Mouse (Mus musculus): ENCODE data around the gene Ets1. TPM values are rescaled to one million over a fixed set of nuclear protein-coding genes. Genes with fewer than 3 reads are reported as not detected.

The Ets1 gene
- polyA plus RNA-seq, 1 experiment from 2014 or later: 78.2 TPM

DNA sequence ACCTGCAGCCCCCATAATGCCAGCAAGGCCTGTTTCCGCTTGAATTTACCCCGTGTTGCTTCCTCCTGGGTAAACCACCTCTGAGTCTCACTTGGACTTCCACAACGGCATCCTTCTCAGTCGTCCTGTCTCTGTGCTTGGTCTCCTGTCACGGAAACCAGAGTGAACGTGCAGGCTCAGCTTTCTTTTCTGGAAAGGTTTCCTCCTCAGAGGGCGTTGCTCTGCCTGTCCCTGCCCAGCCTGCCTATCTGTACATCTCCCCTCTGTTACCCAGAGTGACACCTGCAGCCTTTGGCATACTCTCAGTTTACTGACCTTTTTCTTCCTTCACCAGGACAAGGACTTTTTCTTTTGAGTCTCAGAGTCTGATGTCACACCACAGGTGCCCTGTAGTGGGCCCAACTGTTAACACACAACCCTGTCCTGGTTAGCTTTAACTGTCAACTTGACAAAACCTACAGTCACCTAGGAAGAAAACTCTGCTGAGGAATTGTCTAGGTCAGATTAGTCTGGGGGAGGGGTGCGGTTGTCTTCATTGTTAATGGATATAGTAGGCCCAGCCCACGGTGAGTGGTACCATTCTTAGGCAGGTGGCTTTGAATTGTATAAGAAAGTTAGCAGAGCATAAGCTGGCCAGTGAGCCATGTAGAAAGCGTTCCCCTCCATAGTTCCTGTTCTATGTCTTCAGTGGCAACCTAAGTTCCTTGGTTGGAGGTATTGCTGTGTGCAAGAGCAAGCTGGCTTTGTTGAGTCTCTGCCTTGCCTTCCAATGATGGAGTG lies 27.0 kb upstream of the Ets1 start:
- ATAC-seq (no peak), DNase-seq (ENCODE audit: low spot score) (no peak)
- TF ChIP-seq CTCF (IDR thresholded peaks at IDR 0.05) (no peak), EP300 (IDR thresholded peaks at IDR 0.05) (no peak)
- Histone ChIP-seq H3K4me1 (ENCODE audit: insufficient read depth, low read depth, low read length) (peaks cover 3% of the 10 kb centered on the region; the same call in 1 of the 2 replicates), H3K4me2 (replicated peaks; ENCODE audit: low read depth, low read length) (no peak overlapping the region), H3K9ac (replicated peaks; ENCODE audit: low read depth) (no peak overlapping the region), H3K4me3 (ENCODE audit: low read depth, low read length) (no peak overlapping the region), H3K27ac (ENCODE audit: low read length) (no peak overlapping the region), H3K36me3 (ENCODE audit: insufficient read depth, low read length) (no peaks in the 10 kb centered on the region), H3K9me3 (ENCODE audit: low read length) (no peaks in the 10 kb centered on the region), H3K27me3 (replicated peaks; ENCODE audit: insufficient read depth, low read length) (no peaks in the 10 kb centered on the region)
- WGBS: 82% methylated on average over 10 of the region's 10 CpGs

DNA sequence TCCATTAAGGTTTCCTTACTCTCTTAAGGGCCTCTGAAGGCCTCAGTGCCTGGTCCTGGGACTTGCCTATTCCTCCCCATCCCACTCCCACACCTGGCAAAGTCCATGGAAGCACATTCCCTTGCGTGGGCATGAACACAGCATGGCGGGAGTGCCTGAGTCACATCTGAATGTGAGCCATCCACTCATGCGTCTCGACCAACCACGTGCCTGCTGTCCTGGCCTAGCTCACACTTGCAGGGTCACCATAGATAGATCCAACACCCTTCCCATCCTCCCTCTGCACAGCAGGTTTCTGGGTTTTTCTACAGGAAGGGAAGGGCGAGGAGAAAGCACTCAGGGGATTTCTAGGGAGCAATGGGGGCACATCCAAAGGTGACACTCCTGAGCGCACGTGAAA lies 25.8 kb upstream of the Ets1 start:
- ATAC-seq (no peak), DNase-seq (ENCODE audit: low spot score) (no peak)
- WGBS: 87% methylated on average over 8 of the region's 8 CpGs
- no peak overlapping the region for H3K4me3 ChIP-seq (ENCODE audit: low read depth, low read length)
- no peak overlapping the region for H3K4me2 ChIP-seq (replicated peaks; ENCODE audit: low read depth, low read length)
- H3K4me1 ChIP-seq (ENCODE audit: insufficient read depth, low read depth, low read length): peaks cover 3% of the 10 kb centered on the region; the same call in 1 of the 2 replicates
- no peak overlapping the region for H3K9ac ChIP-seq (replicated peaks; ENCODE audit: low read depth)
- no peak for TF ChIP-seq EP300 (IDR thresholded peaks at IDR 0.05)
- no peak for TF ChIP-seq CTCF (IDR thresholded peaks at IDR 0.05)
- H3K9me3 ChIP-seq (ENCODE audit: low read length): no peaks in the 10 kb centered on the region
- no peaks in the 10 kb centered on the region for H3K27me3 ChIP-seq (replicated peaks; ENCODE audit: insufficient read depth, low read length)
- no peak overlapping the region for H3K27ac ChIP-seq (ENCODE audit: low read length)
- no peaks in the 10 kb centered on the region for H3K36me3 ChIP-seq (ENCODE audit: insufficient read depth, low read length)

DNA sequence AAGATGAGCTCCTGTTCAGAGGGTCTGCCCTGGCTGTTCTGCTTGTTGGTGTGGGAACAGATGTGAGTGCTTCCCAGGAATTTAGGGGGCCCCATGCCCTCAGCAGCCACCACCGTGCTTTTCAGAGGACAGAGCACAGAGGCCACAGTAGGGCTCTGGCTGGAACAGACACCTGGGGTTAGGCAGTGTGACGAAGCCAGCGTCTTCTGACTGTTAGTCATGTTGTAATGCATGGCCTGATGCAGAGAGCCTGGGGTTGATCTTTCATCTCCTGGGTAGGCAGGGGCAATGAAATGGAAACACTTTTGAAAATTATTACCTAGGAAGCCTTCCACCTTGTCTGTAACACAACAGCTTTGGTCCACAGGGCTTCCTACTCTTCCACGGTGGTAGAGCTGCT lies 25.4 kb upstream of the Ets1 start:
- Histone ChIP-seq H3K9ac (replicated peaks; ENCODE audit: low read depth) (no peak overlapping the region), H3K9me3 (ENCODE audit: low read length) (no peaks in the 10 kb centered on the region), H3K4me3 (ENCODE audit: low read depth, low read length) (no peak overlapping the region), H3K27me3 (replicated peaks; ENCODE audit: insufficient read depth, low read length) (no peaks in the 10 kb centered on the region), H3K36me3 (ENCODE audit: insufficient read depth, low read length) (no peaks in the 10 kb centered on the region), H3K4me2 (replicated peaks; ENCODE audit: low read depth, low read length) (no peak overlapping the region), H3K27ac (ENCODE audit: low read length) (no peak overlapping the region), H3K4me1 (ENCODE audit: insufficient read depth, low read depth, low read length) (peaks cover 3% of the 10 kb centered on the region; the same call in 1 of the 2 replicates)
- DNase-seq (ENCODE audit: low spot score) (no peak), ATAC-seq (no peak)
- 77% methylated on average over 4 of the region's 4 CpGs for WGBS
- TF ChIP-seq CTCF (IDR thresholded peaks at IDR 0.05): no peak
- TF ChIP-seq EP300 (IDR thresholded peaks at IDR 0.05): no peak

DNA sequence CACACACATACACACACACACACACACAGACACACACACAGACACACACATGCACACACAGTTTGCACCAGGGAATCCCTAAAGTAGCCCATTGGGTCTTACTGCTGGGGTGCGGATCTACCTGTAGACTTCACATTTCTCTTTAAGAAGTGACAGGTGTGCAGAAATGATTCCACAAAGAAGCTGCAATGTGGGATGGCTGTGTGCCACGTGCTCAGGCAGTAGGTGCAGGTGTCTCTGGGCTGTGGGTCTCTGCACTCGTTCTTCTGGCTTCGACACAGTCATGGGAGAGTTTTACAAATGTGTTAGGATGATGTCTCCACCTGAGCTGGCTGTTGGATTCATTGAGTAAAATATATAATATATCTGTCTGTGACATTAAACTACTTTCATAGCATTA lies 24.7 kb upstream of the Ets1 start:
- H3K36me3 ChIP-seq (ENCODE audit: insufficient read depth, low read length): no peaks in the 10 kb centered on the region
- no peak overlapping the region for H3K27ac ChIP-seq (ENCODE audit: low read length)
- DNase-seq (ENCODE audit: low spot score): no peak
- H3K9ac ChIP-seq (replicated peaks; ENCODE audit: low read depth): no peak overlapping the region
- TF ChIP-seq CTCF (IDR thresholded peaks at IDR 0.05) (no peak), EP300 (IDR thresholded peaks at IDR 0.05) (no peak)
- no peaks in the 10 kb centered on the region for H3K9me3 ChIP-seq (ENCODE audit: low read length)
- H3K4me3 ChIP-seq (ENCODE audit: low read depth, low read length): no peak overlapping the region
- no peaks in the 10 kb centered on the region for H3K27me3 ChIP-seq (replicated peaks; ENCODE audit: insufficient read depth, low read length)
- H3K4me1 ChIP-seq (ENCODE audit: insufficient read depth, low read depth, low read length): peaks cover 3% of the 10 kb centered on the region; the same call in 1 of the 2 replicates
- WGBS: 86% methylated on average over 4 of the region's 4 CpGs
- H3K4me2 ChIP-seq (replicated peaks; ENCODE audit: low read depth, low read length): no peak overlapping the region
- no peak for ATAC-seq

DNA sequence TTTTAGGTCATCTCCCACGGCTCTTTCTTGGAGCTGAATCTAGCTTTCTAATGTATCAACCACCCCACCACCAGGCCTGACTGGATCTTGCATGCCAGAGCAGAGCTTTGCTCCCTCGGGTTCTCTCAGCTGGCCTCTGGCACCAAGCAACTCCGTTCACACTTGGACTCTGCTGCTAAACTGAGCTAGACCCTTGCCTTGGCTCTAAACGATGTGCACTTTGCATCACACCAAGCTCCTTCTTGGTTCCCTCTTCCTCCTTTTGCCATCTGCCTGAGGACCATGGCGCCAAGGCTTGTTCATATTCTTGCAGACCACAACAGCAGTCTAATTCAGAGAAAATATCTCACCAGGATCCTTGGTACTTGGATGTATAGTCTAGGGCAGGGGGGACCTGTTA lies 23.6 kb upstream of the Ets1 start:
- TF ChIP-seq EP300 (IDR thresholded peaks at IDR 0.05) (no peak), CTCF (IDR thresholded peaks at IDR 0.05) (no peak)
- H3K4me2 ChIP-seq (replicated peaks; ENCODE audit: low read depth, low read length): no peak overlapping the region
- H3K9me3 ChIP-seq (ENCODE audit: low read length): no peaks in the 10 kb centered on the region
- 79% methylated on average over 5 of the region's 5 CpGs for WGBS
- no peak overlapping the region for H3K27ac ChIP-seq (ENCODE audit: low read length)
- ATAC-seq (no peak), DNase-seq (ENCODE audit: low spot score) (no peak)
- H3K27me3 ChIP-seq (replicated peaks; ENCODE audit: insufficient read depth, low read length): no peaks in the 10 kb centered on the region
- H3K4me1 ChIP-seq (ENCODE audit: insufficient read depth, low read depth, low read length): peaks cover 3% of the 10 kb centered on the region; the same call in 1 of the 2 replicates
- H3K9ac ChIP-seq (replicated peaks; ENCODE audit: low read depth): no peak overlapping the region
- H3K36me3 ChIP-seq (ENCODE audit: insufficient read depth, low read length): no peaks in the 10 kb centered on the region
- no peak overlapping the region for H3K4me3 ChIP-seq (ENCODE audit: low read depth, low read length)

DNA sequence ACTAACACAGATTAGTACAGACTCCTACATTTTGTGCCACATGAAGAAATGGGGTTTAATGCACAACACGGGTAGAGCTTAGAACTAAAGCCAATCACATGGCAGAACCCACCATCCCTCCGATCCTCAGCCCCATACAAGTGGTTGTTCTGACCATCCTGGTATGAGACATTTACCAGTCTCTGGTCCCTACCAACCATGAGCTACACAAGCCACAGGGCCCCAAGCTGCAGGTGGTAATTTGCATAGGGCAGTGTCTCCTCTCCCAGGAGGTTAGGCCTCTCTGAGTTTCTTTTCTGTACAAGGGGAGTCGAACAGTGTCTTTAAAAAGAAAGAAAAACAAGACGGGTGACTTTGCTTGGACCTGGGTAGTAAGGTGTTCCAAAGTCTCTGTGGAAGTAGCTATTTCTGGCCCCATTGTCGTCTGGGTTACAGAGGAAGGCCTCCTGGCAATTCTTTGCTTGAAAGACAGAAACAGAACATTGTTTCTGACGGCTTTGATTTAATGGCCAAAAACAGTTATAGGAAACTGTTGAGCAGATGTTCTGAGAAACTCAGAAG lies 23.1 kb upstream of the Ets1 start:
- no peaks in the 10 kb centered on the region for H3K9me3 ChIP-seq (ENCODE audit: low read length)
- 44% methylated on average over 6 of the region's 6 CpGs for WGBS
- ATAC-seq: no peak

More for the DNA sequence above, 23.1 kb upstream of the Ets1 start:
- no peak for DNase-seq (ENCODE audit: low spot score)
- Histone ChIP-seq H3K4me1 (ENCODE audit: insufficient read depth, low read depth, low read length) (peaks cover 3% of the 10 kb centered on the region; the same call in 1 of the 2 replicates), H3K27ac (ENCODE audit: low read length) (no peak overlapping the region), H3K4me2 (replicated peaks; ENCODE audit: low read depth, low read length) (no peak overlapping the region), H3K9ac (replicated peaks; ENCODE audit: low read depth) (no peak overlapping the region), H3K27me3 (replicated peaks; ENCODE audit: insufficient read depth, low read length) (no peaks in the 10 kb centered on the region), H3K36me3 (ENCODE audit: insufficient read depth, low read length) (no peaks in the 10 kb centered on the region), H3K4me3 (ENCODE audit: low read depth, low read length) (no peak overlapping the region)
- TF ChIP-seq CTCF (IDR thresholded peaks at IDR 0.05): no peak
- no peak for TF ChIP-seq EP300 (IDR thresholded peaks at IDR 0.05)
